Mouse (Mus musculus) heart, adult 2 months (tissue): ENCODE measurements at regions not wholly inside any gene's neighbourhood (a gene's known extent, or its start where the extent isn't known, plus 50 kb on each side); places are given as distances from the start of the nearest gene placed in this dataset.

Experiments used
- CTCF ChIP-seq: fragments of 200-600 bp; IDR thresholded peaks from 2 replicates; pipeline ENCODE4 v1.8.1; 2022; ENCODE audit warnings: antibody characterized with exemption, mild to moderate bottlenecking, moderate library complexity
- EP300 ChIP-seq: fragments of 200-500 bp; IDR thresholded peaks from 2 replicates; pipeline ENCODE4 v1.6.1; 2011; ENCODE audit warnings: low read depth, low read length, control low read depth; ENCODE audit not compliant: insufficient read depth
- POLR2A ChIP-seq: fragments of 200-500 bp; IDR thresholded peaks from 2 replicates; pipeline ENCODE4 v1.6.1; 2011; ENCODE audit warnings: mild to moderate bottlenecking, low read depth, low read length, control low read depth; ENCODE audit not compliant: insufficient read depth

GRCm38 (mm10) chr13:52448902-52449301 is 82.2 kb downstream of the Diras2 start:
- no peak for TF ChIP-seq POLR2A
- TF ChIP-seq CTCF = no peak
- no peak for TF ChIP-seq EP300
